Mouse (Mus musculus): ENCODE measurements at regions not wholly inside any gene's neighbourhood (a gene's known extent, or its start where the extent isn't known, plus 50 kb on each side); places are given as distances from the start of the nearest gene placed in this dataset.

GRCm38 (mm10) chr17:52036479-52036878 lies 203.4 kb upstream of the Satb1 start:
- DNase-seq (ENCODE audit: low read depth, low spot score) = no peak

- DNase-seq (ENCODE audit: low read depth, low spot score) = no peak
Measured at GRCm38 (mm10) chr17:52031079-52031478, 198.0 kb upstream of the Satb1 start.

GRCm38 (mm10) chr17:51986920-51987319 lies 153.8 kb upstream of the Satb1 start:
- no peak for DNase-seq (ENCODE audit: low read depth, low spot score)

- DNase-seq (ENCODE audit: low read depth, low spot score) = no peak
Measured at GRCm38 (mm10) chr17:51986212-51986611, 153.1 kb upstream of the Satb1 start.

- DNase-seq (ENCODE audit: low read depth, low spot score) = no peak
Measured at GRCm38 (mm10) chr17:51979126-51979525, 146.0 kb upstream of the Satb1 start.

GRCm38 (mm10) chr17:51971444-51971843 lies 138.4 kb upstream of the Satb1 start:
- DNase-seq (ENCODE audit: low read depth, low spot score) = no peak

GRCm38 (mm10) chr17:51966573-51967284 lies 133.6 kb upstream of the Satb1 start:
- no peak for DNase-seq (ENCODE audit: low read depth, low spot score)

GRCm38 (mm10) chr17:51962529-51963110 lies 129.5 kb upstream of the Satb1 start:
- no peak for DNase-seq (ENCODE audit: low read depth, low spot score)

- no peak for DNase-seq (ENCODE audit: low read depth, low spot score)
Measured at GRCm38 (mm10) chr17:51961337-51961736, 128.2 kb upstream of the Satb1 start.

- DNase-seq (ENCODE audit: low read depth, low spot score) = no peak
Measured at GRCm38 (mm10) chr17:51956275-51956674, 123.2 kb upstream of the Satb1 start.

GRCm38 (mm10) chr17:51937707-51938106 lies 104.6 kb upstream of the Satb1 start:
- DNase-seq (ENCODE audit: low read depth, low spot score) = no peak

GRCm38 (mm10) chr17:51936071-51936470 lies 103.0 kb upstream of the Satb1 start:
- DNase-seq (ENCODE audit: low read depth, low spot score) = no peak

GRCm38 (mm10) chr17:51926392-51926791 lies 93.3 kb upstream of the Satb1 start:
- DNase-seq (ENCODE audit: low read depth, low spot score) = no peak

GRCm38 (mm10) chr17:51907031-51907430 lies 73.9 kb upstream of the Satb1 start:
- DNase-seq (ENCODE audit: low read depth, low spot score) = no peak

- no peak for DNase-seq (ENCODE audit: low read depth, low spot score)
Measured at GRCm38 (mm10) chr17:51906418-51906817, 73.3 kb upstream of the Satb1 start.

- DNase-seq (ENCODE audit: low read depth, low spot score) = no peak
Measured at GRCm38 (mm10) chr17:51903885-51904284, 70.8 kb upstream of the Satb1 start.

- no peak for DNase-seq (ENCODE audit: low read depth, low spot score)
Measured at GRCm38 (mm10) chr17:51899376-51899775, 66.3 kb upstream of the Satb1 start.

- DNase-seq (ENCODE audit: low read depth, low spot score) = no peak
Measured at GRCm38 (mm10) chr17:51896160-51896559, 63.1 kb upstream of the Satb1 start.

GRCm38 (mm10) chr17:51894278-51894677 lies 61.2 kb upstream of the Satb1 start:
- DNase-seq (ENCODE audit: low read depth, low spot score) = no peak

GRCm38 (mm10) chr17:51892856-51893255 lies 59.8 kb upstream of the Satb1 start:
- no peak for DNase-seq (ENCODE audit: low read depth, low spot score)

- no peak for DNase-seq (ENCODE audit: low read depth, low spot score)
Measured at GRCm38 (mm10) chr17:51892159-51892558, 59.1 kb upstream of the Satb1 start.

Data from brain, embryonic 18.5 days (tissue).